Mouse (Mus musculus) thymus, postnatal 14 days (tissue): ENCODE results near the gene Gdf11.

Experiments used
- DNase-seq: peaks from one replicate; pipeline ENCODE4 v3.0.0; 2021

Gene Gdf11

GRCm38 (mm10) chr10:128918246-128918645 lies 26.7 kb upstream of the Gdf11 start:
- no peak for DNase-seq

- DNase-seq, result no peak
These were observed 25.9 kb upstream of the Gdf11 start for GRCm38 (mm10) chr10:128917400-128917799.

GRCm38 (mm10) chr10:128916665-128917064 lies 25.1 kb upstream of the Gdf11 start:
- DNase-seq, result no peak

- DNase-seq, result no peak
These were observed 24.0 kb upstream of the Gdf11 start for GRCm38 (mm10) chr10:128915550-128915949.

- no peak for DNase-seq
These were observed 22.2 kb upstream of the Gdf11 start for GRCm38 (mm10) chr10:128913696-128914095.

GRCm38 (mm10) chr10:128913219-128913618 lies 21.7 kb upstream of the Gdf11 start:
- peak; percentile 87 for DNase-seq

GRCm38 (mm10) chr10:128912791-128913190 lies 21.3 kb upstream of the Gdf11 start:
- DNase-seq, result no peak

GRCm38 (mm10) chr10:128912268-128912667 lies 20.8 kb upstream of the Gdf11 start:
- no peak for DNase-seq

GRCm38 (mm10) chr10:128911430-128911829 lies 19.9 kb upstream of the Gdf11 start:
- no peak for DNase-seq

- DNase-seq, result no peak
These were observed 18.7 kb upstream of the Gdf11 start for GRCm38 (mm10) chr10:128910066-128910841.

GRCm38 (mm10) chr10:128909567-128910028 lies 18.1 kb upstream of the Gdf11 start:
- DNase-seq, result no peak

- DNase-seq, result no peak
These were observed 17.4 kb upstream of the Gdf11 start for GRCm38 (mm10) chr10:128908778-128909448.

GRCm38 (mm10) chr10:128904812-128905211 lies 13.3 kb upstream of the Gdf11 start:
- DNase-seq, result no peak

- no peak for DNase-seq
These were observed 11.0 kb upstream of the Gdf11 start for GRCm38 (mm10) chr10:128902409-128902988.

GRCm38 (mm10) chr10:128901409-128901808 lies 9.9 kb upstream of the Gdf11 start:
- no peak for DNase-seq

- DNase-seq, result no peak
These were observed 9.2 kb upstream of the Gdf11 start, which contains the start of gene Cd63 for GRCm38 (mm10) chr10:128900698-128901097. Cd63 (plus strand) TSS chr10:128900989.

GRCm38 (mm10) chr10:128899759-128900490 lies 8.4 kb upstream of the Gdf11 start:
- DNase-seq, result no peak

- DNase-seq, result no peak
These were observed 6.0 kb upstream of the Gdf11 start for GRCm38 (mm10) chr10:128897501-128897900.

- no peak for DNase-seq
These were observed 5.3 kb upstream of the Gdf11 start for GRCm38 (mm10) chr10:128896807-128897206.

GRCm38 (mm10) chr10:128895952-128896693 lies 4.6 kb upstream of the Gdf11 start:
- DNase-seq, result no peak

- peak; percentile 83 for DNase-seq
These were observed 3.9 kb upstream of the Gdf11 start for GRCm38 (mm10) chr10:128895437-128895836.

GRCm38 (mm10) chr10:128892246-128892645 lies 728 bp upstream of the Gdf11 start:
- DNase-seq, result peak; percentile 33
